Mouse (Mus musculus) C2C12 (cell line): ENCODE measurements around the gene Dnajc5. TPM values are rescaled to one million over a fixed set of nuclear protein-coding genes. Genes with fewer than 3 reads are reported as not detected.
A peak's percentile ranks its signal among the peaks of the same experiment; 100 is the strongest.

Source experiments
- H3K27me3 ChIP-seq: one replicate; pipeline ENCODE4 v1.6.1; 2011; ENCODE audit not compliant: control insufficient read depth, insufficient read depth, insufficient read length
- H3K36me3 ChIP-seq: one replicate; pipeline ENCODE4 v1.6.1; 2011; ENCODE audit not compliant: control insufficient read depth, insufficient read depth
- H3K4me3 ChIP-seq: one replicate; pipeline ENCODE4 v1.5.1; 2011; ENCODE audit warnings: mild to moderate bottlenecking, control low read depth; ENCODE audit not compliant: poor library complexity, insufficient read depth, severe bottlenecking
- H3K79me2 ChIP-seq: one replicate; pipeline ENCODE4 v1.6.1; 2011; ENCODE audit not compliant: control insufficient read depth, insufficient read depth
- H3K79me3 ChIP-seq: one replicate; pipeline ENCODE4 v1.6.1; 2011; ENCODE audit warnings: low read depth, control low read depth
- H3ac ChIP-seq: one replicate; pipeline ENCODE3; 2011; ENCODE audit warnings: low read depth; ENCODE audit not compliant: control insufficient read depth, insufficient read length
- CEBPB ChIP-seq: IDR thresholded peaks from one replicate; pipeline ENCODE4 v1.6.1; 2011; ENCODE audit warnings: low read depth, mild to moderate bottlenecking, control low read depth, moderate library complexity
- CTCF ChIP-seq: IDR thresholded peaks from one replicate; pipeline ENCODE4 v1.5.1; 2011; ENCODE audit not compliant: control insufficient read depth, insufficient read depth, insufficient read length
- FOSL1 ChIP-seq: IDR thresholded peaks from one replicate; pipeline ENCODE4 v1.8.0; 2011; ENCODE audit warnings: mild to moderate bottlenecking, low read length; ENCODE audit not compliant: poor library complexity, insufficient read depth, severe bottlenecking
- MAX ChIP-seq: IDR thresholded peaks from one replicate; pipeline ENCODE4 v1.6.1; 2011; ENCODE audit warnings: mild to moderate bottlenecking, control low read depth
- MYOG ChIP-seq: IDR thresholded peaks from one replicate; pipeline ENCODE4 v1.6.1; 2011; ENCODE audit not compliant: control insufficient read depth, insufficient read length; ENCODE audit errors: extremely low read depth
- USF1 ChIP-seq: IDR thresholded peaks from one replicate; pipeline ENCODE4 v1.6.1; 2011; ENCODE audit warnings: low read depth, mild to moderate bottlenecking, control low read depth, moderate library complexity
- microRNA-seq: library from miRNA; unstranded; fragments of <30 nt; microRNA quantifications from one replicate; pipeline ENCODE4, GENCODE M21; 2019; ENCODE audit warnings: borderline microRNAs expressed
- polyA plus RNA-seq: library from polyadenylated mRNA; unstranded; fragments of >200 nt; fragmentation: generic; extraction: Trizol; gene quantifications from one replicate; pipeline ENCODE4 v1.2.1, GENCODE M21; 2012; ENCODE audit warnings: missing spikeins

Gene Dnajc5
- polyA plus RNA-seq, 1 experiment = 34.3 TPM

GRCm38 (mm10) chr2:181600226-181600758 is 80.0 kb downstream of the Dnajc5 start:
- H3K27me3 ChIP-seq = no peaks in the 10 kb centered on the region
- peaks cover 32% of the 10 kb centered on the region for H3K79me3 ChIP-seq
- no peaks in the 10 kb centered on the region for H3K36me3 ChIP-seq
- H3K4me3 ChIP-seq = peak overlapping the region; percentile 99
- no peak for TF ChIP-seq FOSL1
- TF ChIP-seq USF1 = no peak
- no peak for TF ChIP-seq MYOG
- TF ChIP-seq CEBPB = no peak
- H3K79me2 ChIP-seq = peaks cover 40% of the 10 kb centered on the region
- peak overlapping the region; percentile 80 for H3ac ChIP-seq

- peak; percentile 28 for TF ChIP-seq MAX
- TF ChIP-seq CEBPB = no peak
- no peak for TF ChIP-seq CTCF
- H3ac ChIP-seq = peak overlapping the region; percentile 87
- H3K79me3 ChIP-seq = peaks cover 32% of the 10 kb centered on the region
These were observed 80.8 kb downstream of the Dnajc5 start for GRCm38 (mm10) chr2:181600828-181601750.

GRCm38 (mm10) chr2:181601751-181602145 is 81.5 kb downstream of the Dnajc5 start:
- Histone ChIP-seq H3K79me3 (peaks cover 35% of the 10 kb centered on the region), H3K27me3 (no peaks in the 10 kb centered on the region), H3ac (peak overlapping the region; percentile 21), H3K36me3 (no peaks in the 10 kb centered on the region), H3K79me2 (peaks cover 49% of the 10 kb centered on the region), H3K4me3 (peak overlapping the region; percentile 99)
- TF ChIP-seq FOSL1 (no peak), MYOG (no peak), CEBPB (no peak), MAX (no peak), USF1 (no peak)

More at GRCm38 (mm10) chr2:181600828-181601750, 80.8 kb downstream of the Dnajc5 start:
- Histone ChIP-seq H3K4me3 (peak overlapping the region; percentile 99), H3K27me3 (no peaks in the 10 kb centered on the region), H3K79me2 (peaks cover 46% of the 10 kb centered on the region), H3K36me3 (no peaks in the 10 kb centered on the region)

- H3K27me3 ChIP-seq = no peaks in the 10 kb centered on the region
- H3K4me3 ChIP-seq = no peak overlapping the region
- H3K36me3 ChIP-seq = no peaks in the 10 kb centered on the region
- H3ac ChIP-seq = no peak overlapping the region
- TF ChIP-seq CEBPB = no peak
- no peak for TF ChIP-seq CTCF
- peaks cover 53% of the 10 kb centered on the region for H3K79me2 ChIP-seq
- H3K79me3 ChIP-seq = peaks cover 37% of the 10 kb centered on the region
These were observed 82.1 kb downstream of the Dnajc5 start for GRCm38 (mm10) chr2:181602367-181602766.

Small RNA genes within 50 kb of the gene (microRNA-seq; reads per million reads assigned to microRNA genes)
- gene Mir7006 = not detected

Other genes with a start within 250 kb of the Dnajc5 start
- gene Gmeb2, start 232.4 kb upstream of the Dnajc5 start, polyA plus RNA-seq = 10.5 TPM
- gene Stmn3, start 206.0 kb upstream of the Dnajc5 start, polyA plus RNA-seq = 0.02 TPM
- 45.8 TPM for gene Rtel1, start 200.7 kb upstream of the Dnajc5 start, polyA plus RNA-seq
- 16.5 TPM for gene Zgpat, start 155.6 kb upstream of the Dnajc5 start, polyA plus RNA-seq
- gene Arfrp1, start 155.1 kb upstream of the Dnajc5 start, polyA plus RNA-seq = 45.9 TPM
- gene Lime1, start 140.4 kb upstream of the Dnajc5 start, polyA plus RNA-seq = 7.3 TPM
- gene Zbtb46, start 61.1 kb upstream of the Dnajc5 start, polyA plus RNA-seq = 0.68 TPM
- not detected for gene Abhd16b, start 27.3 kb upstream of the Dnajc5 start, polyA plus RNA-seq
- 79.2 TPM for gene Tpd52l2, start 23.3 kb upstream of the Dnajc5 start, polyA plus RNA-seq
- gene Uckl1, start 64.4 kb downstream of the Dnajc5 start, polyA plus RNA-seq = 20.6 TPM
- 41.4 TPM for gene Prpf6, start 71.4 kb downstream of the Dnajc5 start, polyA plus RNA-seq
- gene Zfp512b, start 72.3 kb downstream of the Dnajc5 start, polyA plus RNA-seq = 9.8 TPM
- 1.1 TPM for gene Samd10, start 78.7 kb downstream of the Dnajc5 start, polyA plus RNA-seq
- 0.05 TPM for gene Gm29797, start 136.5 kb downstream of the Dnajc5 start, polyA plus RNA-seq
- gene Sox18, start 151.2 kb downstream of the Dnajc5 start, polyA plus RNA-seq = 0.06 TPM
- 1.6 TPM for gene Tcea2, start 159.8 kb downstream of the Dnajc5 start, polyA plus RNA-seq
- 66.4 TPM for gene Rgs19, start 173.5 kb downstream of the Dnajc5 start, polyA plus RNA-seq
- not detected for gene Lkaaear1, start 178.0 kb downstream of the Dnajc5 start, polyA plus RNA-seq
- not detected for gene Oprl1, start 194.5 kb downstream of the Dnajc5 start, polyA plus RNA-seq
- not detected for gene Myt1, start 242.8 kb downstream of the Dnajc5 start, polyA plus RNA-seq